Mouse (Mus musculus) thymus, postnatal 10 days (tissue): ENCODE data around the gene Ssr2.
A peak's percentile ranks its signal among the peaks of the same experiment; 100 is the strongest.

Source experiments
- DNase-seq, 2 experiments: peaks; one replicate each; pipeline ENCODE4 v3.0.0; 2021; ENCODE audit warnings: low spot score in 2 of 2

Gene Ssr2

DNA sequence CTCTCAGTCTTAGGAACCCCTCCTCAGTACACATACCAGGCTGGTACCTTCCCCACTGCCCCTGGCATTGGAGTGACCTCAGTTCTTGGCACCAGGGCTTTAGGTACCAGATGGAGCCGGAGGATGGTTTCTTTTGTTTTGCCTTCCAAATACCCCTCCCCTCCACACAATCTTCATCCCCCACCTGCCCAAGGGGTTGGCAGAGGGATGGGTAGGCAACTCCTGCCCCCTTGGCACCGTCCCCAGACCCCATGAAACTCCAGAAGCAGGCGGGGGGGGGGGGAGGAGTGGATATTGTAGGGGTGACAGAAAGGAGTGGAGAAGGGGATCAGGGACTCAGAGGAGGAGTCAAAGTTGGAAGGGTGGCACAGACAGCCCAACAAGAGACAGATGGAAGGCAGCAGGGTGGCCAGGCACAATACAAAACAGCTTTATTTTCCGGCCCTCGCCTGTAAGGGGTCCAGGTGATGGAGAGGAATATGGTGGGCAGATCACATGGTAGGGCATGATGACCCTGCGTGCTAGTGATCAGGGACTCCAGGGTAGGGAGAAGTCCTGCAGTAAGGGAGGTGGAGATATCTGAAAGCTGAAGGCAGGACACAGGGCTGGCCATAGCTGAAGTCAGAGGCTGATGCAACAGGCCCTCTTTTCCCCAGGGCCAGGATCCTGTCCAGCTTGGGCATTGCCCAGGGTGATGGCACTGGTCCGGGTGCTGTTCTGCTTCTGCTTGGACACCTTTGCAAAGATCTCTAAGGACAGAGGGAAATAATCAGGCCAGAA is 33.9 kb upstream of the Ssr2 start:
- DNase-seq, result no peak

DNA sequence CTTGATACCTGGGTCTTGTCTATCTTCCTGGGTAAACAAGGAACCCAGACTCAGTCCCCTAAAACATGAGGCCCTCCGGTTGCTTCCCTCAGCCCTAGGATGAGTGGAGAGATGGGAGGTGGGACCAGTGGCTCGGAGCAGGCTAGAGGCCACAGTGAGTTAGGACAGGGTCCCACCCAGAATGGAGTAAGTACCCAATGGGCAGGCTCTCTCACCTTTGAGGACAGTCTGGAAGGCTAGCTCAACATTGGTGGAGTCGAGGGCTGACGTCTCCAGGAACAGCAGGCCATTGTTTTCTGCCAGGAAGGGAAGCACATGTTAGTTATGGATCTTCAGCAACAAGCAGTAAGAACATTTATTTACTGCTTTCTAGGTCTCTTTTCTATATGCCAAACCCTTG is 33.2 kb upstream of the Ssr2 start:
- DNase-seq, result no peak

DNA sequence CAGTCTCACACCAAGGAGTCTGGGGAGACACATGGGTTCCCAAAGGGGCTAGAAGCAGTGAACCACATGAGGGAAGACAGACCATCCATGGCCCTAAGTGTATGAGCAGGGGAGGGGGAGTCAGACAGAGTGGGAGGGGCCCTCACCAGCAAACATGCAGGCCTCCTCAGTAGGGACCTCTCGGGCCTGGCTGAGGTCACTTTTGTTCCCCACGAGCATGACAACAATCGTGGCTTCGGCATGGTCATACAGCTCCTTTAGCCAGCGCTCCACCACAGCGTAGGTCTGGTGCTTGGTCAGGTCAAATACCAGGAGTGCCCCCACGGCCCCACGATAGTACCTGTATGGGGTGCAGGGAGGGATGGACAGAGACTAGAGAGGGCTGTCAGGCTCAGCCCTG is 32.5 kb upstream of the Ssr2 start:
- no peak for DNase-seq

DNA sequence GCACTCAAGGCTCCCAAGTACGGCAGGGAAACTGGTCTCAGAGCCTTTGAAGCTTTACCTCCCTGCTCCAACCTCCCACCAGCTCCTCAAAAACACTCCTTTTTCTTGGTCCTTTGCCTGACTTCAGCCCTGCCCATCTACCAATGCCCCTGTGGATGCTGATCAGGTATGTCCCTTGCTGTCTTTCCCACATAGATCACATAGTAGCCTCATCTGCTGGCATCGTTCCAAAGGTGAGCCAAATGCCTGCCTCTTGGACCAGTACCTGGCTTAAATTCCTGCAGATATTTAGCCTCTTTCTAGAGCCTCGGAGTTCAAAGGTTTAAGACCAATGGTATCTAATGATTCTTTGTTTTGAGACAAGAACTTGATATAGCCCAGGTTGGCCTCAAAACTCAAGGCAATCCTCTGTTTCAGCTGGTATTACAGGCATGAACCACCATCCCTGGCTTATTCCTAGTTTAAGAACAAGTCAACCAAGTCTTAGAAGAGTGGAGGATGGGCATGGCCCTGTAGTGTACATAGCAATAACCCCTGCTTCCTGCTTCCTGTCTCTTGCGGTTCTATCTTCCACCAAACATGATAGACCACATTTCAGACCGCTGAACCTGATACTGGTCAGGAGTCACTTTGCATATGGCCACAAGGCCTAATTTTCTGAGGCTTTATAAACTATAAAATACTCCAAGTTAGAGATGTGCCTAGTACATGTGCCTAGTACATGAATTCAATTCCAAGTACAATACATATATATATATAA is 31.8 kb upstream of the Ssr2 start:
- DNase-seq, result no peak

DNA sequence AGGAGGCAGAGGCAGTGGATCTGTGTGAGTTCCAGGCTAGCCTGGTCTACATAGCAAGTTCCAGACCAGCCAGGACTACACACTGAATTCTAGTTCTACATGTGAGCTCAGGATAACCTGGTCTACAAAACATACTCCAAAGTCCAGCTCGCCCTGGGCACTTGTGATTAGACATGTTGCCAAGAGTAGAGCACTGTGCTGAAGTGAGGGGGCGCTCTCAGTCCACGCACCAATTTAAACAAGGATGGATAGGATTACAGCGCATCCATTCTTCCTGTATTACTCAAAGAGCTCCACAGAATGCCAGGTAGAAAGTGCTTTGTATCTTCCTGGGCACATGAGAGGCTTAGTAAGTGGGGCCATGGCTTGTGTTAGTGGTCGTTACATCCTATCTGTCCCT is 31.2 kb upstream of the Ssr2 start:
- DNase-seq, result no peak

DNA sequence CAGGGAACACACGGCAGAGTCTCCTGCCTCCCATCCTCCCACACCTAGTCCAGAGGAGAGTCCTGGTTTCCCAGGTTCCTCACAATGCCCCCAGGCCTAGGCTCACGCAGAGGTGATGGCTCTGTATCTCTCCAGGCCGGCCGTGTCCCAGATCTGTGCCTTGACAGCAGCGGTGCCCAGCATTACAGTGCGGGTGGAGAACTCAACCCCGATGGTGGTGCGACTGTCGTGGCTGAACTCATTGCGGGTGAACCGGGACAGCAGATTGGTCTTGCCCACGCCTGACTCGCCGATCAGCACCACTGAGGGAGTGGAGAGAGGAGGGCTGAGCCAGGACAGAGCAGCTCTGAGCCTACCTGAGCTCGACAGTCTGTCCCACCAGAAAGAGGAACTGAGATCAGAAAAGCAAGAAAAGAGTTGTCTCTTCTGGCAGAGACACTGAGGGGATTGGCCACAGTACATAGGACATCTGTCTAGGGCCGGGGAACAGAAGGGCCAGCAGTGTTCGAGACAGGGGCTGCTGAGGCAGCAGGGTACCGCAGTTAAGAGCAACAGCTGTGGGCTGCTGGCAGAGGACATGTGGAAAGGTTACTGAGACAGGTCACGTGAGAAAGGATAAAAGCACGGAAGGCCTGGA is 30.6 kb upstream of the Ssr2 start:
- no peak for DNase-seq

DNA sequence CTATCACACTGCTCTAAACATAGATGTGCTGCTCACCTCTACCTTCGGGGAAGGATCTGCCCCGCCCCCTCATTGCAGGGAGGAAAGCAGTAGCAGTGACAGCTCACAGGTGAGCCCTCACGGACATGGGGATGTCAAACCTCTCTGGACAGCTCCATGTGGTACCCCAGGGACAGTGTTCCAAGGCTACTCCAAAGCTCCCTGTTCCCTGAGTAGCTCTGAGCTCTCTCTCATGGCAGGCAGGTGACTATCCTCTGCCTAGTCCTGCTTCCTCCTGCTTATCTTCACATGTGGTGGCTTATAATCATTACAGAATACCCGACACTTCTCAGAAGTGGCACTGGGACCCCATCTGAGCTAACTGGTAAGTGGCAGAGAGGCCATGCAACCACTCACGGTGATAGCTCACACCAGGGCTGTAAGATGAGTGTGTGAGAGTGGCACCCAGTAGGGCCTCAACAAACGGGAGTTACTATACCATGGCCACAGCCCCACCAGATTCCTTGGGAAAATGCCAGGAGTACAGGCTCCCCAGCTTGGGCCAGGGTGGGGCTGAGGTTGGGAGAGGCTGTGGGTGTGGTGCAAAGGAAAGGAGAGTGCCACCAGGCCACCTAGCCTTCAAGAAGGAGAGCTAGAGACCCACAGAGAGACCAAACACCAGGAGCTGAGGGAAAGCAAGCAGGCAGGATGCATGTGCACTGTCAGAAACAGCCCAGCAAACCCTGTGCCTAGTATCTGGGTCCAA is 28.8 kb upstream of the Ssr2 start:
- DNase-seq, result no peak

DNA sequence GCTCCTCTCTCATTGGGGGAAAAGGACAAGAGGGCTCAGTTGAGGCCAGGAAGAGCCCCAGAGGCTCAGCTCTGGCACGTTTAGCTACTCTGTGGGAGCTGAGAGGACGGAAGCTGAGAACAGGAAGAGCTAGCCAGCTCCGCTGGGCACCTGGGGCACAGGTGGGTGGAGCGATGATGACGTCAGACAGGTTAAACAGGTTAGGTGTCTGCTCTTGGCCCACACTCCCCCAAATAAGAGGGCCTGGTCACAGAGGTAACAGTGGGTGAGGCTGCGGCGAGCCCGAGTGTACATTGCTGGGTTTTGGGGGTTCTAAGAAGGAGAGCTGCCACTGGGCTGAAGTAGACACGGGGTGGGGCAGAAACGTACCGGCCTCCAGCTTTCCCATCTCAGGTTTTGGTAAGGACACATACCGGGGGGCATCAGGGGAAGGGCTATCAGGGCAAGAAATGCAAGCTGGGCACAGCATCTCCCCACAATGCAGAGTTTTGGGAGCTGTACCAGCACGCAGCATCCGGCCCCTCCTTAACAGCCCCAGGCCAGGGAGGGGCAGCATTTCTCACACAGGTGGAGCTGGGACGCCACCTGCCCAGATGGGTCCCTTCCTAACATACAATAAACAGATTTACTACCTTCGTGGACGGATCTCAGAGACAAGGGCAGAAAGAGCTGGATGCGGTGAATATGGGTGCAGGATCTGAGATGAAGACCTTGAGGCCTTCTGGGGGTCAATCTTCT is 27.3 kb upstream of the Ssr2 start, which contains the start of gene Rab25:
Gene Rab25 (minus strand): TSS at position 121 of the 738 bp plus-strand sequence.
- DNase-seq, result no peak

DNA sequence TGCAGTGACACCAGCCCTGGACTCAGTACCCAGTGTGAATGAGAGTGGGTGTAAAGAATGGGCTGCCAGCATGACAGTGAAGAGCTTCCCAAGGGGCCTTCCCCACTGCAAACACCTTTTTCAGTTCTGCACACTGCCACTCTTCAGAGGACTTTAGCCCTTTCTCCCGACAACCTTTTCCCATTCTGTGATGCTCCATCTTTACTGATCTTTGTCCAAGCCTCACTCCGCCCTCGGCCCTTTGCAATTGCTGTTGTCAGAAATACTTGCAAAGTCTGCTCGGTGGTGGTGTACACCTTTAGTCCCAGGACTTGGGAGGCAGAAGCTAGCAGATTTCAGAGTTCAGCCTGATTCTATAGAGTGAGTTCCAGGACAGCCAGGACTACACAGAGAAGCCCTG is 24.1 kb upstream of the Ssr2 start:
- no peak for DNase-seq

DNA sequence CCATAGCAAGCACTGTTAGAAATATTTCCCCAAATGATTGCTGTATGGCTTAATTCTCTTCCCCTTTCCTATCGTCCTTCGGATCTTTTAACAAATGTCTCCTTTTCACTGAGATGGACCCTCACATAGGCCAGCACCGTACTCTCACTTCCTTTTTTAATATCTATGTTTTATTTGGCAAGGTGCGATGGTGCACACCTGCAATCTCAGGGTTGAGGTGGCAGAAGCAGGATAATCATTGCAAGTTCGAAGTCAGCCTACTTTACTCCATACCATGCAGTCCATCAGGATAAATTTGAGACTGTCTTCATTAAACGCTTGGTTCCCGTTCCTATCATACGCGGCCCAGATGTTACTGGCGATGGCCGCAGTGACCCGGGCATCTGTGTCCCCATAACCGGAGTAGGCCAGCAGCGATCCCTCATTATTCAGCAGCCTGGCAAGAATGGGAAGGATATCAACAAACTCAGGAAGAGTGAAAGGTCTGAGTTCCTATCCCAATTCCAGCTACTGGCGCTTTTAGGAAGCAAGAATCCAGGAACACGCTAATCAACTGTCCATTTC is 23.5 kb upstream of the Ssr2 start:
- DNase-seq, result no peak

DNA sequence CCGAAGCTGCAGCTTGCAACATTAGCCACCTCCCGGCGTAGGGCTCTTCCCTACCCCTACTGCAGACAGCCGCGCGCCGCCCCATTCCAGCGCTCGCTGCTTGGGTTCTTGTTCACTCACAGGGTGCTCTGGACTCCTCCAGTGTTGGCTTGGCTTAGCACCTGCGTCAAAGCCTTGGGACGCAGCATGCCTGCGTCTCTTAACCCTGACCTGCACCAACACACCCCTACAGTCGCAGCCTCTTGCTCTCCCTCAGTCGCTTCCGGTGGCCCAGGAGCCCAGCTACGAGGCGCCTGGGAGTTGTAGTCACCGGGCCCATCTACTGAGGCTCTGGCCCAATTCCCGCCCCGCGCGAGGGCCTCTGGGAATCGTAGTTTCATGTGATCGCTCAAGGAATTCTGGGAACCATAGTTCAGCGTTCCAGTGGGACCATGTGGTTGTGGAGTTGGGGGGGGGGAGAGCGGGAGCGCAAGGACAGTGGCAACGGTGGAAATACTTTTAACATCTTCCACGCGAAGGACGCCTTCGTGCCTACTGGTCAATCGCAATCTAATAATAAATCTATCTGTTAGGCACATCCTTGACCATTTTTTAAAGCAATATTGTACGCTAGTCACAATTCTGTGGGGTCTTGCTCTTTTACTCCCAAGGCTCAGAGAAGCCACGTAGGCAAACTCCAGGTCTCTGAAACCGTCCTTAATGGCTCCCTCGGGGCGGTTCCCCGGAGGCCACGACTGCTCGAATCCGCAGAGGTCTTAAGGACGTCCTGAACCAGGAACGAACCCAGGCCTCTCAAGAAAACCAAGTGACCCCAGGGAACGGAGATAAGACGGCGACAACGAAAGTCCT is 22.8 kb upstream of the Ssr2 start, which contains the start of gene Lamtor2:
Gene Lamtor2 (minus strand): TSS at position 399 of the 849 bp plus-strand sequence.
- peak; percentile 93 for DNase-seq

DNA sequence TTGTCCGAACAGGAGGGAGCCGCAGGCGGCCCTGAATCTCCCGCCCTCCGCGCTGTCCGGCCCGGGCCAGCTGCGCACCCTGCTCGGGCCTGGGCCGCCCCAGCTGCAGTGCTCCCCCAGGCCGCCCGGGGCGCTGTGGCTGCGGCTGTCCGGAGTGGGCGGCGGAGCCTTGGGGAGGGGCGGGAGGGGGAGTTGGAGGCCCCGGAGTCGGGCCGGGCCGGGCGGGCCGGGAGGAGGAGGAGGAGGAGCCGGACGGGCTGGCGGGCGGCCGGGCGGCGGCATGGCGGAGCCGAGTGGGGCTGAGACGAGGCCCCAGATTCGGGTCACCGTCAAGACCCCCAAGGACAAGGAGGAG is 22.2 kb upstream of the Ssr2 start, which contains the start of gene Ubqln4:
Gene Ubqln4 (plus strand): TSS at position 234 of the 355 bp plus-strand sequence.
- peak; percentile 73 to 88 for DNase-seq

DNA sequence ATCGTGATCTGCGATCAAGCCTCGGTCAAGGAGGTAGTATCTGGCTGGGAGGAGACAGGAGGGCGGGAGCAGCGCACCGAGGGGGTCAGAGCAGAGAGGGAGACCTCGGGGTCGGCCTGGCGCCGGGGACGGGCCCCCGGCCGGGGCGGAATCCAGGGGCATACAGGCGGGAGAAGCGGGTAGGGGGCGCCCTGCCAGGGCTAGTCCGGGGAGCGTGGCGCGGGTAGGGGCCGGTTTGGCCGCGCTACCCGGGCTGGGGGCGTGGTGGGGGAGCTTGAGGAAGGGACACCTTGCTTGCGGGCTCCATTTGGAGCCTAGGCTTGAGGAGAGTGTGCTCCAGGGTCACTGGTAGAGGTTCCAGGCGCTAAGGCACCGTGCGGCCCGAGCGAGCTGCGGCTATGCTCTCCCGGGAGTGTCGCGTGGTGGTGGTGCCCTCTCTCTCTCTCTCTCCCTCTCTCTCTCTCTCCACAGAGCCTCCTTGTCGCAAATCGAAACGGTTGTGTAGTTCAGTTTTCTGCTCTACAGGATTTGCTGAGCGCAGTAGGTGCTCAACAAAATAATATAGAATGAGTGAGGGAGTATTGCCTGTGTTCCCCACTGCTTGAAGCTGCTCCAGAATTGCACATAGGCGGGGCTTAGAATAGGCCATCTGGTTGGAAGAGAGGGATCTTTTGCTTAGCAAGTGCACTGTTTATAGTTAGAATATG is 21.6 kb upstream of the Ssr2 start:
- DNase-seq, result peak; percentile 62 to 78

DNA sequence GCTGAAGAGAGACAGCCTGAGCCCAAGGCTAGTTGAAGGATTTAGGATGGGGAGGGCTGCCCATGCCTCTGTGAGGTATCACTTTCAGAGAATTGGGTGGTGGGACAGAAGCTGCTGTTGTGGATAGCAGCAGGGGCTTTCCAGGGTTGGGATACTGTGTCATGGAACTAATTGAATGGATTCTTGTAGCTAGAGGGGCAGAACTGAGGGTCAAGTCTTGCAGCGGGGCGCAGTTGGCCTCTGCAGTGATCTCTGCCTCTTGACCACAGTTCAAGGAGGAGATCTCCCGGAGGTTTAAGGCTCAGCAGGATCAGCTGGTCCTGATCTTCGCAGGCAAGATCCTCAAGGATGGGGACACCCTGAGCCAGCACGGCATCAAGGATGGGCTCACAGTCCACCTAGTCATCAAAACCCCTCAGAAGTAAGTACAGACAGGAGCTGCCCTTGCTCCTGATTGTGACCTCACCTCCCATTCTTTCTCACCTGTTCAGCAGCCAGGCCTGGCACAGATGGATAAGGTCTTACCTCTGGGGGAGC is 20.5 kb upstream of the Ssr2 start:
- DNase-seq, result no peak

DNA sequence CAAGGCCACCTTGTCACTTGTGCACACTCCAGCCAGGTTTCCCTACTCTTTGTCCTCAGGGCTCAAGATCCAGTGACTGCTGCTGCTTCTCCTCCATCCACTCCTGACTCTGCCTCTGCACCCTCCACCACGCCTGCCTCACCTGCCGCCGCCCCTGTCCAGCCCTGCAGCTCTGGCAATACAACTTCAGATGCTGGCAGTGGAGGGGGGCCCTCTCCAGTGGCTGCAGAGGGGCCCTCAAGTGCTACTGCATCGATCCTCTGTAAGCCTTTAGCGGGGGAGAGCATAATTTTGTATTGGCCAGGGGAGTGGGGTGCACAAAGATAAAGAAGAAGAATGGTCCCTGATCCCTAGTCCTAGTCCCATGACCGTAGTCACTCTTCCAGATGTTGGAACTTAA is 19.9 kb upstream of the Ssr2 start:
- DNase-seq, result no peak

DNA sequence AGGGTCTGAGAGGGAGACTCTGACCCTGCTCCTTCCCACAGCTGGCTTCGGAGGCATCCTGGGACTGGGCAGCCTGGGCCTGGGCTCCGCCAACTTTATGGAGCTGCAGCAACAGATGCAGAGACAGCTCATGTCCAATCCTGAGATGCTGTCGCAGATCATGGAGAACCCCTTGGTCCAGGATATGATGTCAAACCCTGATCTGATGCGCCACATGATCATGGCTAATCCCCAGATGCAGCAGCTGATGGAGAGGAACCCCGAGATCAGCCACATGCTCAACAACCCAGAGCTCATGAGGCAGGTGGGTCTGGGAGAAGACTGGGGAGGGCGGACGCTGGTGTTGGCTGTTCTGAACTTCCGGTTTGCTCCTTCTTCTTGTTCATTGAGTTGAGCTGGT is 19.1 kb upstream of the Ssr2 start:
- no peak for DNase-seq

DNA sequence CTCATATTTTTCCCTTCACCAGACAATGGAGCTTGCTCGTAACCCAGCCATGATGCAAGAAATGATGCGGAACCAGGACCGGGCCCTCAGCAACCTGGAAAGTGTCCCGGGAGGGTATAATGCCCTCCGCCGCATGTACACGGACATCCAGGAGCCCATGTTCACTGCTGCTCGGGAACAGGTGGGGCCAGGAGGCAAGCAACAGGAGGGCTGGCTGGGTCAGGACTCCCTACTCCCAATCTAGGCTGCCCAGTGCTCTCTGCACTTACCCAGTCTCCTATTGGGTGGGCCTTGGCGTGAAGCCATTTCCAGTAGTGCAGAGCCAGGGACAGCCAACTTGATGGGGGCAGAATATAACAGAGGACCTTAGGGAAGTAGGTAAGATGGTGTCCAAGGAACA is 16.1 kb upstream of the Ssr2 start:
- no peak for DNase-seq

DNA sequence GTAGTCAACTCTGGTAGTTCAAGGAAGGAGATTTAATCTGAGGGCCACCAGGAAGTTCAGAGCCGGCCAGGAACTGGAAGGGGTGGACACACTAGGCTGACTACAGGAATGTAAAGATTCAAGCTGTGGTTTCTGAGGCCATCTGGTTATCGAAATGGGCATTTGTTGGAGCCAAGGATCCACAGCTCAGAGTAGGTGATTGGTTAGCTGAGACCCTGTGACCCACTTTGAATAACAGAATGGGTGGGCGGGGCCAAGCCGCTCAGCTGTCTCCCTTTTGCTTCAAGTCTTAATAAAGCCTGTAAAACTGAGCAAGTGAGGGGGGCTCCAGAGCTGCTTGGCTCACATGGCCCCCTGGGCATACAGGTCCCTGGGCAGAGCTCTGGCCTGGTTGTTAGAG is 13.7 kb upstream of the Ssr2 start:
- no peak for DNase-seq

DNA sequence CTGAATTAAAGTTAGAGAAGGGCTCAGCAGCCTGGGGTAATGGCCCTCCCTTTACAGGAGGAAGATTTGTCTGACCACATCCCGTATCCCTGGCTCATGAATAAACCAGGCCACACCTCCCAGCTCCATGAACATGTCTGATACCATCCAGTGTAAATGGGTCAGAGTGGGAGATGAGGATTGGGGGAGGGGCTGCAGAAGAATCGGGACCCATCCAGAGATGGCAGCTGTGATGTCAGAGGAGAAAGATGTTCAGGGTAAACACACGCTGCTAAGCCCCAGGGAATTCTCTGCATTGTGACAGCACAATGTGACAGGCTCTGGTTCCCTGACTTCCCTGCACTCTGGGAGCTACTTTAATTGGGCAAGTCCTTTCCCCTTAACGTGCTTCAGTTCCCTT is 12.2 kb upstream of the Ssr2 start:
- no peak for DNase-seq
